Mouse (Mus musculus): ENCODE measurements around the gene Gm21981. TPM values are rescaled to one million over a fixed set of nuclear protein-coding genes. Genes with fewer than 3 reads are reported as not detected.
"Not testable (repeated sequence)": the region's sequence is repeated elsewhere in the genome, so short reads cannot be mapped to it uniquely, and the experiment has no call there.

Gene Gm21981
- polyA plus RNA-seq, 1 experiment from 2014 or later = 0.16 TPM

- H3K27ac ChIP-seq = no peak overlapping the region
- H3K27me3 ChIP-seq (ENCODE audit: insufficient read depth, poor library complexity, severe bottlenecking) = peaks cover 21% of the 10 kb centered on the region
- H3K4me1 ChIP-seq = peaks cover 23% of the 10 kb centered on the region
- H3K9me3 ChIP-seq = no peaks in the 10 kb centered on the region
- WGBS = 21% methylated on average over 9 of the region's 9 CpGs
- H3K36me3 ChIP-seq = peaks cover 41% of the 10 kb centered on the region
- no peak overlapping the region for H3K4me3 ChIP-seq
- no peak for DNase-seq (ENCODE audit: low spot score)
These were observed 17.7 kb downstream of the Gm21981 start for GRCm38 (mm10) chr17:47676581-47676980.

DNA sequence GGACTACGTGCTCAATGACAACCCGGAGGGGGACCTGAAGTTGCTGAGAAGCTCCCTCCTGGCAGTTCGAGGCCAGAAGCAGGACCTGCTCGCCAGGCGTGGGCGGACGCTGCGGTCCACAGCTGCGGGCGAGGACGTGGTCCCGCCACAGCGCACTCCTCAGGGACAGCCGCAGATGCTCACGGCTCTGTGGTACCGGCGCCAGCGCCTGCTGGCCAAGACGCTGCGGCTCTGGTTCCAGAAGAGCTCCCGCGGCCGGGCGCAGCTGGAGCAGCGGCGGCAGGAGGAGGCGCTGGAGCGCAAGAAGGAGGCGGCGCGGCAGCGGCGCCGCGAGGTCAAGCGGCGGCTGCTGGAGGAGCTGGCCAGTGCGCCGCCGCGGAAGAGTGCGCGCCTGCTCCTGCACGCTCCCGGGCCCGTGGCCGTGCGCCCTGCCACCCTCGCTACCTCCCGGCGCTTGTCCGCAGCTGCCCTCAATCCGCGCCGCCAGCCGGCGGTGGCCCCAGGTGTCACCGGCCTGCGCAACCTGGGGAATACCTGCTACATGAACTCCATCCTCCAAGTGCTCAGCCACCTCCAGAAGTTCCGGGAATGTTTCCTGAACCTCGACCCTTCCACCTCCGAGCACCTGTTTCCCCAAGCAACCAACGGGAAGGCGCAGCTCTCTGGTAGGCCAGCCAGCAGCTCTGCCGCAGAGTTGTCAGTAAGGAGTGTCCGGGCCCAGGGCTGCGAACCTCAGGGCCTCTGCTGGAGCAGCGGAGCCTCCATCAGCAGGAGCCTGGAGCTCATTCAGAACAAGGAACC lies 21.7 kb downstream of the Gm21981 start:
- Histone ChIP-seq H3K4me3 (peak overlapping the region; percentile 66), H3K9me3 (no peaks in the 10 kb centered on the region), H3K27me3 (ENCODE audit: insufficient read depth, poor library complexity, severe bottlenecking) (peaks cover 43% of the 10 kb centered on the region), H3K4me1 (peaks cover 23% of the 10 kb centered on the region), H3K27ac (peak overlapping the region; percentile 75), H3K36me3 (peaks cover 10% of the 10 kb centered on the region; the same call in 1 of the 2 replicates)
- WGBS = 3% methylated on average over 65 of the region's 68 CpGs
- no peak for DNase-seq (ENCODE audit: low spot score)

DNA sequence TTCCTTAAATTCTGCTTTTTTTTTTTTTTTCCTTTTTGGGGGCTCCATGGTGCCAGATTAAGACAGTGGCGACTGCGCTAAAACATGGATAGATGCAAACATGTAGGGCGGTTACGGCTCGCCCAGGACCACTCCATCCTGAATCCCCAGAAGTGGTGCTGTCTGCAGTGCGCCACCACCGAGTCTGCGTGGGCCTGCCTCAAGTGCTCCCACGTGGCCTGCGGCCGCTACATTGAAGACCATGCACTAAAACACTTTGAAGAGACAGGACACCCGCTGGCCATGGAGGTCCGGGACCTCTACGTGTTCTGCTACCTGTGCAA lies 22.3 kb downstream of the Gm21981 start:
- H3K36me3 ChIP-seq = 0 out of 2 replicates have a peak, but pooled peaks cover 8% of the 10 kb centered on the region

GRCm38 (mm10) chr17:47669166-47669565 lies 25.1 kb downstream of the Gm21981 start:
- no peak for DNase-seq (ENCODE audit: low spot score)

More for the DNA sequence above, 22.3 kb downstream of the Gm21981 start:
- DNase-seq (ENCODE audit: low spot score) = no peak
- Histone ChIP-seq H3K27ac (peak overlapping the region; percentile 75), H3K4me3 (peak overlapping the region; percentile 66), H3K4me1 (peaks cover 23% of the 10 kb centered on the region), H3K27me3 (ENCODE audit: insufficient read depth, poor library complexity, severe bottlenecking) (peaks cover 43% of the 10 kb centered on the region), H3K9me3 (no peaks in the 10 kb centered on the region)
- 11% methylated on average over 14 of the region's 14 CpGs for WGBS

DNA sequence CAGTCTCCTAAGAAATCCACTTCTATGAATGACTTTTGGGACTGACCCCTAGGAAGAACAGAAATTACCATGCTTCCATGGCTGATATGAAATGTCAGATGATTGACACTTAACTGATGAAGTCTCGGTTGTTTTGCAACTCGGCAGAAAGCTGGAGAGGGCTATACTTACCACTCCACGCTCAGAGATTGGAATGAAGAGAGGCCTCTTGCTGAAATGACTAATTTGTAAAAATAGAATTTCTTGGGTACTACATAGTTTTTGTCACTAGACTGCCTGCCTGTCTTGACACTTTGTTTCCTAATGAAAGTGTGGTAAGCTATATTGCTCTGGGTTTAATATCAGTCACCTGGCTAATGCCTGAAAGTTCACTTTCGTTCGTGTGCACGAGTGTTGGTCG lies 29.8 kb downstream of the Gm21981 start:
- Histone ChIP-seq H3K4me3 (no peak overlapping the region), H3K27me3 (ENCODE audit: insufficient read depth, poor library complexity, severe bottlenecking) (0 out of 2 replicates have a peak, but pooled peaks cover 3% of the 10 kb centered on the region), H3K4me1 (no peaks in the 10 kb centered on the region), H3K9me3 (no peaks in the 10 kb centered on the region), H3K27ac (no peak overlapping the region), H3K36me3 (no peaks in the 10 kb centered on the region)
- 84% methylated on average over 7 of the region's 7 CpGs for WGBS
- DNase-seq (ENCODE audit: low spot score) = no peak

More at GRCm38 (mm10) chr17:47669166-47669565, 25.1 kb downstream of the Gm21981 start:
- Histone ChIP-seq H3K27ac (no peak overlapping the region), H3K27me3 (ENCODE audit: insufficient read depth, poor library complexity, severe bottlenecking) (peaks cover 43% of the 10 kb centered on the region), H3K36me3 (no peaks in the 10 kb centered on the region), H3K4me3 (no peak overlapping the region), H3K9me3 (no peaks in the 10 kb centered on the region), H3K4me1 (peaks cover 22% of the 10 kb centered on the region)
- WGBS = 81% methylated on average over 4 of the region's 4 CpGs

DNA sequence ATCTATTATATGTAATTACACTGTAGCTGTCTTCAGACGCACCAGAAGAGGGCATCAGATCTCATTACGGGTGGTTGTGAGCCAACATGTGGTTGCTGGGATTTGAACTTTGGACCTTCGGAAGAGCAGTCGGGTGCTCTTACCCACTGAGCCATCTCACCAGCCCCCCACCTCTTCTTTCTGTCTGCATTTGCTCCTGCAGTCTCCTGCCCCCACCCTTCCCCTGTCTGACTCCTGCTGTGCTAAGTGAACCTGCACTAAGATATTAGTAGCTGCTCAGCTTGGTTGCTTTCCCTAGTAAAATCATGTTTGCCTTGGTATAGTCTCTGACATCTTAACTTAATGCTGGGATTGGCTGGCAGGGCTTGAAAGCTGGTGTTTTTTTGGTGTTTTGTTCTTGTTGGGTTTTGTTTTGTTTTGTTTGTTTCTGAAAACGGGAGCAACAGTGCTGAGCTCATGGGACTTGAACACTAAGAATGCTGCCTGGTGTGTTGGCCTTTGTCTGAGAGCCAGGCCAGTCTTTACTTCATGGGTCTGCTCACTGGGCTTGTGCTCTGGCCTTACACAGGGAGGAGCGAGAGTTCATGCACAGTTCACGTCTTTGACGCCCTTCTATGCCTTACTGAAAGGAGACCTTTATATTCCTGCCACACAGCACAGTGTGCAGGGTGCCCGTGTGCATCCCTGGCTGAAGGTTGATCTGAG lies 31.1 kb downstream of the Gm21981 start:
- Histone ChIP-seq H3K27ac (no peak overlapping the region), H3K36me3 (no peaks in the 10 kb centered on the region), H3K4me1 (no peaks in the 10 kb centered on the region), H3K27me3 (ENCODE audit: insufficient read depth, poor library complexity, severe bottlenecking) (no peaks in the 10 kb centered on the region), H3K9me3 (no peaks in the 10 kb centered on the region), H3K4me3 (no peak overlapping the region)
- no peak for DNase-seq (ENCODE audit: low spot score)
- WGBS = 72% methylated on average over 9 of the region's 9 CpGs

GRCm38 (mm10) chr17:47658741-47659243 lies 35.5 kb downstream of the Gm21981 start:
- H3K4me3 ChIP-seq = no peak overlapping the region
- no peaks in the 10 kb centered on the region for H3K9me3 ChIP-seq
- H3K4me1 ChIP-seq = no peaks in the 10 kb centered on the region
- H3K27me3 ChIP-seq (ENCODE audit: insufficient read depth, poor library complexity, severe bottlenecking) = no peaks in the 10 kb centered on the region
- 0 out of 2 replicates have a peak, but pooled peaks cover 2% of the 10 kb centered on the region for H3K36me3 ChIP-seq
- 66% methylated on average over 3 of the region's 3 CpGs for WGBS
- no peak for DNase-seq (ENCODE audit: low spot score)
- H3K27ac ChIP-seq = no peak overlapping the region

GRCm38 (mm10) chr17:47657901-47658300 lies 36.4 kb downstream of the Gm21981 start:
- 78% methylated on average over 4 of the region's 4 CpGs for WGBS
- no peaks in the 10 kb centered on the region for H3K9me3 ChIP-seq

GRCm38 (mm10) chr17:47655697-47656096 lies 38.6 kb downstream of the Gm21981 start:
- WGBS = 84% methylated on average over 5 of the region's 5 CpGs
- Histone ChIP-seq H3K9me3 (no peaks in the 10 kb centered on the region), H3K4me1 (no peaks in the 10 kb centered on the region), H3K4me3 (no peak overlapping the region), H3K27me3 (ENCODE audit: insufficient read depth, poor library complexity, severe bottlenecking) (no peaks in the 10 kb centered on the region), H3K27ac (no peak overlapping the region), H3K36me3 (peaks cover 7% of the 10 kb centered on the region; the same call in 1 of the 2 replicates)
- peak; percentile 31 for DNase-seq (ENCODE audit: low spot score)

More at GRCm38 (mm10) chr17:47657901-47658300, 36.4 kb downstream of the Gm21981 start:
- H3K36me3 ChIP-seq = peaks cover 7% of the 10 kb centered on the region; the same call in 1 of the 2 replicates
- no peak overlapping the region for H3K27ac ChIP-seq
- H3K4me1 ChIP-seq = no peaks in the 10 kb centered on the region
- DNase-seq (ENCODE audit: low spot score) = peak; percentile 56
- H3K4me3 ChIP-seq = no peak overlapping the region
- H3K27me3 ChIP-seq (ENCODE audit: insufficient read depth, poor library complexity, severe bottlenecking) = no peaks in the 10 kb centered on the region

DNA sequence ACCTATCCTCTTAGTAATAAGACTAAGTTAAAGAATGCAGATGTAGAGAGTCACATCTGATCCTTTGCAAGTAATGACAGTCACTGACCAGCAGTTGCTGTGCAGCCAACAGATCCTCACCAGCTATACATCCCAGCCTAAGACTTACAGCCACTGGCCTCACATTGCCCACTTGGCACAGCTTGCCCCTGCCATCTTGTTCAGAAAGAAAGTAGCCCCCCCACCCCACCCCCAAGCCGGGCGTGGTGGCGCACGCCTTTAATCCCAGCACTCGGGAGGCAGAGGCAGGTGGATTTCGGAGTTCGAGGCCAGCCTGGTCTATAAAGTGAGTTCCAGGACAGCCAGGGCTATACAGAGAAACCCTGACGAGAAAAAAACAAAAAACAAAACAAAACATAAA lies 39.9 kb downstream of the Gm21981 start:
- H3K36me3 ChIP-seq; H3K4me1 ChIP-seq; H3K9me3 ChIP-seq; H3K27ac ChIP-seq; H3K27me3 ChIP-seq (ENCODE audit: insufficient read depth, poor library complexity, severe bottlenecking); H3K4me3 ChIP-seq: not testable (repeated sequence)
- DNase-seq (ENCODE audit: low spot score) = peak; percentile 56
- 94% methylated on average over 8 of the region's 8 CpGs for WGBS

GRCm38 (mm10) chr17:47651953-47652352 lies 42.3 kb downstream of the Gm21981 start:
- peak; percentile 63 for DNase-seq (ENCODE audit: low spot score)
- no peak overlapping the region for H3K4me3 ChIP-seq
- H3K27ac ChIP-seq = no peak overlapping the region
- no peaks in the 10 kb centered on the region for H3K9me3 ChIP-seq
- H3K36me3 ChIP-seq = peaks cover 7% of the 10 kb centered on the region; the same call in 1 of the 2 replicates
- no peaks in the 10 kb centered on the region for H3K4me1 ChIP-seq
- no peaks in the 10 kb centered on the region for H3K27me3 ChIP-seq (ENCODE audit: insufficient read depth, poor library complexity, severe bottlenecking)
- 80% methylated on average over 2 of the region's 2 CpGs for whole genome bisulfite sequencing

GRCm38 (mm10) chr17:47648966-47649365 lies 45.3 kb downstream of the Gm21981 start:
- WGBS = 65% methylated on average over 4 of the region's 4 CpGs
- DNase-seq (ENCODE audit: low spot score) = peak; percentile 30
- no peaks in the 10 kb centered on the region for H3K9me3 ChIP-seq
- H3K36me3 ChIP-seq = peaks cover 4% of the 10 kb centered on the region; the same call in 1 of the 2 replicates
- H3K4me1 ChIP-seq = no peaks in the 10 kb centered on the region
- no peaks in the 10 kb centered on the region for H3K27me3 ChIP-seq (ENCODE audit: insufficient read depth, poor library complexity, severe bottlenecking)
- H3K4me3 ChIP-seq = no peak overlapping the region
- H3K27ac ChIP-seq = no peak overlapping the region

DNA sequence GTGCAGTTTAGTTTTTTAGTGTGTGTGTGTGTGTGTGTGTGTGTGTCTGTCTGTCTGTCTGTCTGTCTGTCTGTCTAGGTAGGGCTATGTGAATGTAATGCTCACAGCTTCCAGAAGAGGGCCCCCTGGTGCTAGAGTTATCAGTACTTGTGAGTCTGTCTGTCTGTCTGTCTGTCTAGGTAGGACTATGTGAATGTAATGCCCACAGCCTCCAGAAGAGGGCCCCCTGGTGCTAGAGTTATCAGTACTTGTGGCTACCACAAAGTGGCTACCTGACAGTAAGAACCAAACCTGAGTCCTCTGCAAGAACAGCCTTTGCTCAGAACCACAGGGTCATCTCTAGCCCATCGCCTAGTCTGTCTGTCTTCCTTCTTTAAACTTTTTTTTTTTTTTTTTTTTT lies 47.6 kb downstream of the Gm21981 start:
- Histone ChIP-seq H3K9me3 (no peaks in the 10 kb centered on the region), H3K27me3 (ENCODE audit: insufficient read depth, poor library complexity, severe bottlenecking) (no peaks in the 10 kb centered on the region), H3K4me3 (no peak overlapping the region), H3K36me3 (no peaks in the 10 kb centered on the region), H3K4me1 (no peaks in the 10 kb centered on the region), H3K27ac (no peak overlapping the region)
- DNase-seq (ENCODE audit: low spot score) = peak; percentile 82
- 79% methylated on average over 1 of the region's 1 CpGs for WGBS
